Mouse (Mus musculus): ENCODE results near the gene Sorcs3. TPM values are rescaled to one million over a fixed set of nuclear protein-coding genes. Genes with fewer than 3 reads are reported as not detected.

Gene Sorcs3
- total RNA-seq (2021), result under 1 TPM; 0.05 to 0.07 TPM
- long read RNA-seq, experiment 1, result 0 reads
- long read RNA-seq, experiment 2, result 0 reads

DNA sequence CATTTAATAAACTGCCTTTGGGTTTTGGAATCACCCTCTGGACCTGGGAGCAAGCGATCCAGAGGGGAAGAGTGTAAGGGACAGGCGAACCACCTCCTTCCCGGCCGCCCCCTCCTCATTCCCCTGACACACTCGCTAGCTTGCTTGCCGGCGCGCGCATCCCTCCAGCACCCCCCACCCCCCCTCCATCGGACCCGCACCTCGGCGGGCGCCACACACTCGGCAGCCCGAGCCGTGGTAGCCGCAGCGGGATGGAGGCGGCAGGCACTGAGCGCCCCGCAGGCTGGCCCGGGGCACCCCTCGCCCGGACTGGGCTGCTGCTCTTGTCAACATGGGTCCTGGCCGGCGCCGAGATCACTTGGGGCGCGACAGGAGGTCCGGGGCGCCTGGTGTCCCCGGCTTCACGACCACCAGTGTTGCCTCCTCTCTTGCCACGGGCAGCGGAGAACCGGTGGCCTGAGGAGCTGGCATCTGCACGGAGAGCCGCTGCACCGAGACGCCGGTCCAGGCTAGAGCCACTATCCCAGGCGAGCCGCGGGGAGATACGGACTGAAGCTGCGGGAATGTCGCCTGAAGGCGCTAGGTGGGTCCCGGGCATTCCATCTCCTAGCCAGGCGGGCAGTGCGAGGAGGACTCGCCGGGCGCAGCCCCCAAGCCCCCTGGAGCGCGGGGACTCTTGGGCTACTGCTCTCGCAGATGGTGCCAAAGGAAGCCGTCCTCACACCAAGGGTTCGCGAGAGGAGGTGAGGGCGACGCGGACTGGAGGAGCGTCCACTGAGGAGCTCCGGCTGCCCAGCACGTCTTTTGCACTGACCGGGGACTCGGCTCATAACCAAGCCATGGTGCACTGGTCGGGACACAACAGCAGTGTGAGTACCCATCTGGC lies at the start of gene Sorcs3:
Gene Sorcs3, plus strand, starts transcription at position 97 of the 886 bp plus-strand sequence.
- peak in 1 of 2 experiments; percentile 14 for DNase-seq (ENCODE audit: low spot score in 2 of 2)

DNA sequence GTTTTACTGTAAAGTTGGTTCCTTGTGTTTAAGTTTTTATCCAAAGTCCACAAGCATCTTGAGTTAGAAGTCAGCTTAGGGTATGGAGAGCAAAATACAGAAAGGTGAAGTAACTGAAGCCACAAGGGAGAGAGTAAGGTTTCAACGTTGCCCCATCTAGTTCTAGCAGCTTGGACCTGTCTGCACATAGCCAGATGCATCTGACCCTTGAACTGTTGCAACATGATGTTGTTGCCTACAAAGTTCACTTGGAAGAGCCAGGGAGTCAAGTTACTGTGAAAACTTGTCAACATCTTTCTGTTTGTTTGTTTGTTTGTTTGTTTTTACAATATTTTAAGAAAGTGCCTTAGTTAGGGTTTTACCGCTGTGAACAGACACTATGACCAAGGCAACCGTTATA lies 40.5 kb upstream of the Sorcs3 start:
- no peak for DNase-seq (ENCODE audit: low spot score in 2 of 2)

DNA sequence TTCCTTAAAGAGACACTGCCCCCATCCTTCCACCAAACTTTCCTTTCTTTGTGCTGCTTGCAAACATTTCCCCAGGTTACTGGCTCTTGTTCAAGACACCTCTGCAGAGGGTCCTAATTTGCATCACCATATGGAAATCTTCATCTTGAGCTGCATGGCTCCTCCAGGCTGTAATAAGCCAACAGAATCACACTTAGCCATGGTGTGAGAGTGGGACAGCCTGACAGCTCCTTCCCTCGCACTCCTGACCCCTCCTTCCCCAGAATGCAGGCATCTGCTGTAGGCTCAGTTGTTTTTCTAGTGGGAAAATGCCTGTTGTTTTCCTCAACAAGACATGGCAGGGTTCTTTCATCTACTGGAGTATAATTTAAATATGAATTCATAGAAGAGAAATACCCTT lies 38.7 kb upstream of the Sorcs3 start:
- DNase-seq (ENCODE audit: low spot score in 2 of 2), result no peak

DNA sequence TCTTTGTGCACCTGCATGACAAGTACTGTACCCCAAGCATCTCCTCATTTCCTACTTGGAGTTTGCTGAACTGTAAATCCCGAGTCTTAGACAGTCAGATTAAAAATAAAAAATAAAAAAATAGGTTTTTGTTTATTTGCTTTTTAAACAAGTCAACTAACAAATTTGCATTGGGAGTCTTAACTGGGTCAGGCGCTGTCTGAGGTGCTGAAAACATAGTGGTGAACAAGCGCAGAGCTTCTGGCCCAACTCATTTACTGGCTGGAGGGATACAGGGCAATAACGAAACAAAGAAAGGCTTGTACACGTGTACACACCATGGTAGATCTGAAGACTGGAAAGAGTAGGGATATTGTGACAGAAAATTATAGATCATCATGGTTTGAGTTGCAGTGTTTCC lies 37.5 kb upstream of the Sorcs3 start:
- DNase-seq (ENCODE audit: low spot score in 2 of 2), result no peak

DNA sequence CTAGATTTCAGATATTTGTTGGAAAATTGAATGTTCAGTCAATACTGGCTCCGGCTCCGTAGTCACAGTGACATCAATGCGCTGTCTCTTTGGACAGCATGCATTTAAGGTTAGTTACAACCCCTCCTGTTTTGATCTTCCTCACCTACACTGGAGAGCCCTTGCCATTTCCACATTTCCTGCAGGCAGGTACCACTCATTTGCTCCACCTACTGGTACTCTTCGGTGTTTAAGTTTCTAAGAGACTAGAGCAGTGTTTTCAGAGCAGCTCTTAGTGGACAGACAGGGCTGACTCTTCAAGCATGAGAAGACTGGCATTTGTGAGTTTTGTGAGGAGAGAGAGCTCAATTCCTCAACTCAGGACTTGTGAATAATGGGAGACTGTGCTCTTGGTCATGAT lies 31.1 kb upstream of the Sorcs3 start:
- no peak for DNase-seq (ENCODE audit: low spot score in 2 of 2)

DNA sequence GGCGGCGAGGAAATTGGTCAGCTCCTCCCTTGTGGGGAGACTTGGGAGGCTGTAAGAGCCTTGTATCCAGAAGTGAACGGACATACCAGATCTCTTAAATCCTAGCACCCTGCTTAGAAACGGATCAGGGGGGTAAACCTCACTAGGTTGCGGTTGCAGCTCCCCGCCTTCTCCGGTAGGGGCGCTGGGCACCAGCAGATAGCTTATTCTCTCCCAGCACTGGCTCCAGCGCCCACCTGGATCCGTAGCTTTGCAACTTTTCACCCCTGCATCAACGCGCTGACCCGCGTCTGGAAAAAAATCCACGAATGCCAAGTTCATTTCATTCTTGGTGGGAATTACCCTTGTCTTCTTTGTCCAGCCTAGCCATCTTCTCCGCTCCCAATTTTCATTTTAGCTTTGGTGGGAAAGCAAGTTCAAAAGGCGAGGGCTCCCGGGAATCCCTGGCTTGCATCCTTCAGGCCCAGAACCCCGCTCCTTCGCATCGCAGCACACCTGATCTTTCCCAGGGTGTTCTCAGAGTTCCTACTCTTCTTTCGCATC lies 1.8 kb upstream of the Sorcs3 start:
- DNase-seq (ENCODE audit: low spot score in 2 of 2), result peak; percentile 24 to 52

DNA sequence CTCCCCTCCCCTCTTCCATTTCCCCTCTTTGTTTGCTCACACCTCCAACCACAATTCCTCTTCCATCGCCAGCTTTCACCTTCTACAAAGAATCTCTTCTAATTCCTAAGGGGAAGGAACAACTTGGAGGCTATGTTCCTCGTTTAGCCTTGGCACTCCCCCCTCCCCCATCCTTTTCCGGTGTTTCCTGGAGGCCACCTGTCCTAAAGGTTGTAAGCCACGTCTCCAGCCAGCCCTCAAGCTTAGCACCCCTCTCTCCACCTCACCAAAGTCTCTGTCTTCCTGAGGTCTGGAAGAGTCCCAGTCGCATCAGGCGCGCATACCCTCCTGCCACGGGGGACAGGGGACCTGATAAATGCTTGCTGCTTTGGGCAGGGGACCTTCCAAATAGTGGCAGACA lies 1.3 kb upstream of the Sorcs3 start:
- no peak for DNase-seq (ENCODE audit: low spot score in 2 of 2)

DNA sequence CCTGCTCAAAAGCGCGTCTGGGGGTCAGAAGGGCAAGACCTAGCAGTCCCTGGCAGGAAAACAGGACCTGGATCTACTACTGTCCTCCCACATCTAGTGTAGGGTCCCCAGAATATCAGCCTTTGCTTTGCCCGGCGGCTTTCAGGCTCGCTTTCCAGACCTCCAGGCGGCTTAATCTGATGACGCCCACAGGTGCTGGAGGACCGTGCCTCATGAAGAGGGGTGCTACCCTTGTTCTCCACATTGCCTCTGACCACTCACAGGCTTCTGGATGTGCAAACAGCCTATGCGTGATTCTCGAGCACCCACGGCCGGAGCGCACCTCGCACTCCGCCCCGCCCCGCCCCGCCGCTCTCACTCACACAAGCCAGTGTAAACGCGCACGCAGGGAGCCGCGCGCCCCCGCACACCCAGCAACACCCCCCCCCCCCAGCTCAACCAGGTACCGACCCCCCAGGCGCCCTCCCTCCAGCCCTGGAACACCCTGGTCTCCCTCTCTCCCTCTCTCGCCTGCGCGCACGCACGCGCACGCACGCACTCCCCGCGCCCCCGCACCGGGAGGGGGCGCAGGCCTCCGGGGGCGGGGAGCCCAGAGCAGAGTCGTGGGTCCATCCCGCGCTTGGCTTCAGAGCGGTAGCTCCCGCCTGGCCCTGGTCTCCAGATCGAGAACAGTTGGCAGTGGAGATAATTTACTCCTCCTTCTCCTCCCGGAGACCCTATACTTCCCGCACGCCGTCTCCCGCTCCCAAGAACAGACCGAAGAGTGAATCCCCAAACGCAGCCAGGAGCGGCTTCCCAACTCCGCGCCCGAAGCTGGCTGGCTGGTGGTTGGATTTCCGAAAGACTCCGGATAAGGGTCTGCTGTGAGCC lies 698 bp upstream of the Sorcs3 start:
- no peak for DNase-seq (ENCODE audit: low spot score in 2 of 2)

DNA sequence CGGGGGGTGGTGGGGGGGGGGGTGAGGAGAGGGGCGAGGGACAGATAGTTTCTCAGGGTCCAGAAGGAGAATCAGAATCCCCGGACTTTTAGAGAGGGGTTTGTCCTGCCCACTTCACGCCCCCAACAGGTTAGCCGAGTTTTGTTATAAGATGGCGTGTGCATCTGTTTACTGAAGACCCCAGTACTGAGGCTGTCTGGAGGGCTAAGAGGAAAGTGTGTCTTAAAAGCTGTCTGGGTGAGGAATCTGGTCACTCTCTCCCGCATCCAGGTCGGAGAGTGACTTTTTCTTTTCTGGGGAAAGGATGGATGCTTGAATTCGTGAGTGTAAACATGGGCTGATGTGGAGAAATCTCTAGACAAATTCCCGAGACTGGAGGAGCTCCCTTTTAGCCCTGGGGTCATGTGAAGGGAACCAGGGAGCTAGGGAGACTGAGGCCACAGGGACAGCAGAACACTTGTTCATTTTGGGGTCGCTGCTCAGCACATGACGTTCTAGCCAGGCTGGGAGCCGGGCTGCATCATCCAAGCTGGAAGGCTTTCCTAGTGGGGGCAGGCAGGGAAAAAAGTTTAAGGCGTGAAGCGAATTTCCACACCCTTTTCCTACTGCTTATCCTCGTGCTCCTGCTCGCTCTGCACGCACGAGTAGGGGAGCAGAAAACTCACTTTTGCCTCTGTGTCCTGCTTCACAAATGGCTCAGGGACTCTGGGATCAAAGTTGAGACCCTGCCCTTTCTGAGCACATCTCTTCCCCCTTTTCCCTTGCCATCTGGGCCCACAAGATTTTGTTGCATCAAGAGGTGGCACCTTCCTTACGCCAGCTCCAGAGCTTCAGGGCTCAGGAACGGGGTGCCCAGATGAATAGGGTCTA lies 1.3 kb downstream of the Sorcs3 start:
- no peak for DNase-seq (ENCODE audit: low spot score in 2 of 2)

DNA sequence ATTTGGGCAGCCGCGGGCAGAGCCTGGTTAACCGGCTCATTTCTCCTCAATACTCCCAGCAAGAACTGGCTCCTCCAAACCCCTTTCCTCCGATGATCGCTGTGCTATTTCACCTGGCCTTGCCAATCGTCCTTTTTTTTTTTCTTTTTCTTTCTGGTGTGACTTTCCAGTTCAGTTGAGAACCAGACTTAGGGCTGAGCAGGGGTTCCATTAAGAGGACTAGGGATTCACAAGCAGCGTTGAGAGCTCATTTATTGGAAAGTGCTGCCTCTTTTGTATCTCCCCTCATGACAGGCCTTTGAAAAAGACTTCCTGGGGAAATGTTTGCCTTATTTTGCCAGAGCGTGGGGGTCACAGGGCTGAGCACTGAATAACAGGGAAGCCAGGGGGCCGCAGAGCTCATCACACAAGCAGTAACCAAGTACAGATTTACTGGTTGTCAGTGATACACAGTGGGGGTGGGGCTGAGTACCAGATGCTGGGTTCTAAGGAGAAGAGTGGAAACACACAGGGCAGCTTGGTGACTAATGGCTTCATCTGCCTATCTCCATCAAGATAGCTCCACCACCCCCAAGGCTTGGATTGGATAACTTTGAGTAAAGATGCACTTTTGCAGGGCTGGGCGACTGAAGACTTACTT lies 2.0 kb downstream of the Sorcs3 start:
- DNase-seq (ENCODE audit: low spot score in 2 of 2), result no peak

DNA sequence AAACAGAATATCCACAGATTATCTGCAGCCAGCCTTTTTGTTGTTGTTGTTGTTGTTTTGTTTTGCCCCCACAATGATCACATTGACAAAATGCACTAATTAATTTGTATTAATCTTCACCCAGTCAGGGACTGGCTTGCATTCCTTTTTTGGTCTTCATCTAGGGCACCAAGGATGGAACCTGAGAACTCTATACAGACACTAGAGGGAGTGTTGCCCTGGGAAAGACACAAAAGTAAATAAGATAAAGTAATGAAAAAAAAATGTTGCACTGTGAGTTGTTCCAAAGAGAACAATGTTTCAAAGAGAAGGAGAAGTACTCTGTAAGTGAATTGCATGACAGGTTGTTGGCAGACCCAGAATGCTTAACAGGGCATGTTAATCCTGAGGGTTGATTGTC lies 9.6 kb downstream of the Sorcs3 start:
- DNase-seq (ENCODE audit: low spot score in 2 of 2), result no peak

DNA sequence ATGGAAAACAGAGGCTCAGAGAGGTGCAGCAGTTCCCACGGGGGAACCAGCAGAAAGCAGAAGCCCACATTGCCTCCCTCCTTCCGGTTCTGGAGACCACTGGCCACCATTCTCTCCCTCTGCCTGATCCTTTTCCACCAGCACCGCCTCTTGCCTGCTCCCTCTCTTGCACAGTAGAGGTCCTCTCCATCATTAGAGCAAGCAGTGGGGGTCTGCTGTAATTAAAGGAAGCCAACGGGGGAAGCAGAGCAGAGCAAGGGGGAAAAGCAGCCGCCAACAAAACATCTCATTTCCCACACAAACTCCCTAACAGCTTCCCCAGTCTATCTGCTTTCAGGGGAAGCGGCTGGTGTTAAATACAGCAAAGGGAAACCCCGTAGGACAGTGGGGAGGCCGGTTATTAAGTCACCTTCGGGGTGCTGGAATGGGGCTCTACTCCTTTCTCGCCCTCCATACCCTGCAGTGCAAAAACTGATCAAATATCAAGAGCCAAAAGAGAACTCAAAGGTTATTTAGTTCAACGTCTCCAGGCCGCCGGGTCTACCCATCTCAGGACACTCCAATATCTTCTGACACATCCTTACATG lies 32.1 kb downstream of the Sorcs3 start:
- no peak for DNase-seq (ENCODE audit: low spot score in 2 of 2)

DNA sequence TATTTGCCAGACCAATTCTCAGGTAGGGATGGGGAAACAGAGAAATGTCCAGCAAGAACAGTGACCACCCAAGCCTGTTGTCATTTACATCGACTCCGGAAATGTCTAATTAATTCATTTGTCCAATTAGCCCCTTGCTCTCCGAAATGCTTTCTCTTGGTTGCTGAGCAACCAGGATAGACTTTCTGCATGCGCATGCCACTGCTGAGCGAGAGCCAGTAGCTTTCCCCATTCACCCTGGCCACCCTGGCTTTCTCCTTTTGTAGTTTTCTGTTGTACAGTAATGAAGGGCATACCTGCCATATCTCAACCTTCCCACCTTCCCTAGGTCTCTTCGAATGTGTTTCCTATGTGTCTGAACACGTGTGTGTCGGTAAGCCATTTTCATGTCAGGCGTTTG lies 32.6 kb downstream of the Sorcs3 start:
- no peak for DNase-seq (ENCODE audit: low spot score in 2 of 2)

DNA sequence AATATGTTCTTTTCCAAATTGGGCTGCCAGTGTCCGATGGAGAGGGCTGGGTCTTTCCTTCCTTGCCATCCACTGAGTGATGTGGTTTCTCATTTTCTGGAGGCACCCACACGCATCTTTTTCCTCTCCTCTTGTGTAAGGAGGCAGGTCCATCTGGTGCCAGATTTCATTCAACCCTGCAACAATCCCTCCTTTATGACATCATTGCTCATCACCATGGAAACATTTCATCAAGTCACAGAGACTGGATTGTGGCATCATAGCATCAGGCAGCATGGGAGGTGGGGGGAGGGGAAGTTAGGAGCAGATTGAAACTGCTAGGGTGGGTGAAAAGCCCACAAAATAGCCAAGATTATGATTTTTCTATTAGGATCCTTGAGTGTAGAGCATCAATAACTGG lies 35.1 kb downstream of the Sorcs3 start:
- no peak for DNase-seq (ENCODE audit: low spot score in 2 of 2)

DNA sequence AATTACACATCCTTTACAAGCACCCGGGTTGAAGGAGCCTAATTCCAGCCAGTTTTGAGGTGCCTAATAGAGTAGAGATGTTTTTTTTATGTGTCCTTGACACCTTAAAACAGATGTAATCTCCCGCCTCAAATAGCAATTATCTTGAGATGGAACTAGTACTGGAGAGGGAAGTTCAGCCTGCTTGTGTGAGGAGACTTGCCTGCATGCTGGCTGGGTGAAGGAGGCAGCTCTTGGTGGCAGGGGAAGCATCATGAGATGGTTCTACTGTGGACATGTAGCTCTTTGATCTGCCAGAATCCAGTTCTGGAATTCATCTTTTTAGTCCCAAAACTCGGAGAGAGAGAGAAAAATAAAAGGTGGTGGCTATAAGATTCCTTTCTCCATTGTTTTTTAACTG lies 38.2 kb downstream of the Sorcs3 start:
- no peak for DNase-seq (ENCODE audit: low spot score in 2 of 2)

DNA sequence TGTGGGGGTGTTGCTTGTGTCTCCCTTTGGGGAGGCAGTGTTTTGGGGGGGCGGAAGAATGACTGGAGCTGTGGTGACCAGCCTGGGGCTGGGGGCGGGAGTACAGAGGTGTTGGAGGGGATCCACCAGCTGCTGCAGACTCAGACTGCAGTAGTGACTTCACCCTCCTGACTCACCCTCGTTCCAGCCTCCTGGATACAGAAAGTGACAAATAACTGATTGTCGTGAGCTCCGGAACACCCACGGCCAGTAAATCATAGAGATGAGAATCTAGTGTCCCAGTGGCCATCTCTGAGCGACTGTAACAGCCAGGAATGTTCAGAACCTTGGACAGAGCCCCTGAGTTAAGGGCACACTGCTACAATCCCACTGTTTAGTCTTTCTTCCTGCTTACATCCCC lies 53.4 kb downstream of the Sorcs3 start:
- no peak for DNase-seq (ENCODE audit: low spot score in 2 of 2)

DNA sequence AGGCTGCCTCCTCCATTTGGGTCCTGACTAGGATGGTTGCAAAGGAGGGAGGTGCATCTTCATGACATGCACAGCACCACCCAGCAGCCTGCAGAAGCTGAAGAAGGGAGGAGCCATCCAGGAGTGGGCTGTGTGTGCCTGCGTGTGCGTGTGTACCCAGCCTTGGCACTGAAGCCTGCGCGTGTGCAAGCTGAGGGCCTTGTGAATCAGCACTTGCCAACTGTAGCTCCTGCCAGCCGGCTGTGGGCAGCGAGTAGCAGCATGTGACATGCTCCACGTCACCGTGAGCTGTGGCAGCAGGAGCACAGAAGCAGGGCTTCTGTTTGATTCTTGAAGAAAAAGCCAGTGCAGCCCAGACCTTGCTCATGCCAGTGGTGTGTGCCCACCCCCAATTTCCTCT lies 54.8 kb downstream of the Sorcs3 start:
- DNase-seq (ENCODE audit: low spot score in 2 of 2), result no peak

DNA sequence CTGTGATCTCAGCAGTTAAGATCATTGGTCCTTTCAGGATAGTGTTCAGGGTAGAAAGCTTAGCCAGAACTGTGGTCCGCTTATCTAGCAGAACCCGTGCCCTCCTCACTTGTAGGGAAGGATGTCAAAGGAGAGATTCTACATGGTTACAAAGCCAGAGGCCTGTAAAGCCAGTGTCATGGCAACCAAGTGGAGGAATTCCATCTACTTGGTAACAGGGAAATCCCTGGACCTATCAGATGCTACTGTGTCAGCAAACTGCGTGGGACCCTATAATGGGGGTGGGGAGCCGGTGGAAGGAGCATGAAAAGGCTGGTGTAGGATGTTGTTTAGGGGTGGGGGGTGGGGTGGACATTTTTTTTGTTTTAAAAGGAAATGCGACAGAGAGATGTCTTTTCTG lies 57.9 kb downstream of the Sorcs3 start:
- no peak for DNase-seq (ENCODE audit: low spot score in 2 of 2)

DNA sequence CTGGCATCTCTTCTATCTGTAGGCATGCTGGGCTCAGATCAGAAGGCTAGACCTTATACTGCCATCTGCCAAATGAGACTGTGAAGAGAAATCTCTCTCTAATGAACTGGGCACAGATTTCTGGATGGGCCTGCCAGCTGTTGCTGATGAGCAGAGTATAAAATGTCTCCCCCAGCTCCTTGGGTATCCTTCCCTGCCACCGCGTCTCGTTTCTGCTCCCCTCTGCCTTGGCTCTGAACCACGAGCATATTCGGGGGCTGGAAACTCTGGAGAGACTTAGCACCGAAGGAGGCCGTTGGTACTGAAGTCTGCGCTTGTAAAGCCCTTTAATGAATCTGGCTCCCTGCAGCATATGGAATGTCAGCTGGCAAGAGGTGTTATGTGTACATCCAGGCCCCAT lies 74.4 kb downstream of the Sorcs3 start:
- no peak for DNase-seq (ENCODE audit: low spot score in 2 of 2)

DNA sequence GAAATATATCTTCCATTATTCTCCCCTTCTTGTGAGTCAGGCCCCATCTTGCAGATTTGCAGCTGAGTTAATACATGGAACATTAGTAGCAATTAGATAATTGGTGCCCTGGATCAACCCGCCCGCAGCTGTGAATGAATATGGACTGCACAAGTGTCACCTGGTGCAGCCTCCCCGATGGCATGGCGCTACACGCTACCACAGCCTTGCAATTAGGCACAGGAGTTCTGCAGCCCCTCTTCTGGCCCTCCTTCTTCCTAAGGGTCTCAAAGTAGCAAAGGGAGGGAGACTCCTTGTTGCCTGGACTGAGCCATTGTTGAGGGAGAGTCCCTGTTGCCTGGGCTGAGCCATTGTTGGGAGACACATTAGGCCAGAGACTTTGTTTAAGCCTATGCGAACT lies 76.4 kb downstream of the Sorcs3 start:
- DNase-seq (ENCODE audit: low spot score in 2 of 2), result no peak

Measured in gastrocnemius, postnatal 4 days (tissue).